Mouse (Mus musculus): Measurements from ENCODE around the gene Armc9. TPM values are rescaled to one million over a fixed set of nuclear protein-coding genes. Genes with fewer than 3 reads are reported as not detected.

Armc9 gene
- polyA plus RNA-seq, 1 experiment from 2014 or later = 32.5 TPM

DNA sequence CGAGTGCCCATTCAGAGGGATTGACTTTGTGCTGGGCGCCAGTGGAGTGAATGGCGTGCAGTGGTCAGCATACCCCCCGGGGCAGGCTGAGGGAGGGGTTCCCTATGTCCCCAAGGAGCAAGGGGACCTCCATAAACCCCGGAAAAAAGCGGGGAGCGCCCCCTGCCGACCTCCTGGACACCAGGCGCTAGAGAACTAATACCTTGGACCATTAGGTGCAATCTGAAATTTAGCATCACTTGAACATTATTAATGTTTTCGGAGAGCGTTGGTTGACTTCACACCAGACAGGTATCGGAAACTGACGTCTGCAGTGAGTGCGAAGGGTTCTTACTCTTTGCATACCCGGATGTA lies 159.2 kb downstream of the Armc9 start:
- Histone ChIP-seq H3K4me3 (replicated peaks) (no peak overlapping the region), H3K4me1 (replicated peaks) (peaks cover 12% of the 10 kb centered on the region), H3K9ac (replicated peaks) (no peak overlapping the region), H3K27ac (no peak overlapping the region), H3K36me3 (no peaks in the 10 kb centered on the region), H3K4me2 (no peak overlapping the region; the same call in 1 of the 2 replicates), H3K27me3 (peaks cover 15% of the 10 kb centered on the region; the same call in 1 of the 2 replicates), H3K9me3 (no peaks in the 10 kb centered on the region)
- 33% methylated on average over 15 of the region's 15 CpGs for WGBS
- no peak for ATAC-seq (ENCODE audit: insufficient number of reproducible peaks, insufficient read depth, low FRiP score, low TSS enrichment, low read depth)

- no peak for ATAC-seq (ENCODE audit: insufficient number of reproducible peaks, insufficient read depth, low FRiP score, low TSS enrichment, low read depth)
- Histone ChIP-seq H3K27me3 (no peaks in the 10 kb centered on the region), H3K4me3 (replicated peaks) (no peak overlapping the region), H3K4me1 (replicated peaks) (no peaks in the 10 kb centered on the region), H3K9ac (replicated peaks) (no peak overlapping the region), H3K4me2 (no peak overlapping the region), H3K27ac (no peak overlapping the region), H3K36me3 (no peaks in the 10 kb centered on the region), H3K9me3 (peaks cover 3% of the 10 kb centered on the region; the same call in 1 of the 2 replicates)
- WGBS = 86% methylated on average over 8 of the region's 8 CpGs
Observed at GRCm38 (mm10) chr1:86320822-86321413, 166.3 kb downstream of the Armc9 start.

Other genes with a start within 250 kb of the Armc9 start
- gene 4933407L21Rik, start 226.3 kb upstream of the Armc9 start, polyA plus RNA-seq (2016; fragmentation: Nextera tagmentation; extraction: Ambion mirVana) = 0.17 TPM in 1 of 2 replicates, not detected in the other
- gene Gpr55, start 193.8 kb upstream of the Armc9 start, polyA plus RNA-seq (2016; fragmentation: Nextera tagmentation; extraction: Ambion mirVana) = not detected in 2 replicates
- not detected in 2 replicates for gene Spata3, start 138.0 kb upstream of the Armc9 start, polyA plus RNA-seq (2016; fragmentation: Nextera tagmentation; extraction: Ambion mirVana)
- 0.12 and 0.35 TPM in 2 replicates for gene 2810459M11Rik, start 108.9 kb upstream of the Armc9 start, polyA plus RNA-seq (2016; fragmentation: Nextera tagmentation; extraction: Ambion mirVana)
- gene Psmd1, start 90.4 kb upstream of the Armc9 start, polyA plus RNA-seq (2016; fragmentation: Nextera tagmentation; extraction: Ambion mirVana) = 193 and 202 TPM in 2 replicates
- 0.46 and 0.93 TPM in 2 replicates for gene Htr2b, start 42.8 kb upstream of the Armc9 start, polyA plus RNA-seq (2016; fragmentation: Nextera tagmentation; extraction: Ambion mirVana)
- 0.55 and 0.96 TPM in 2 replicates for gene Gm21972, start 21.1 kb upstream of the Armc9 start, polyA plus RNA-seq (2016; fragmentation: Nextera tagmentation; extraction: Ambion mirVana)
- gene B3gnt7, start 148.1 kb downstream of the Armc9 start, polyA plus RNA-seq (2016; fragmentation: Nextera tagmentation; extraction: Ambion mirVana) = 5.9 and 7.1 TPM in 2 replicates
- gene Ncl, start 204.6 kb downstream of the Armc9 start, polyA plus RNA-seq (2016; fragmentation: Nextera tagmentation; extraction: Ambion mirVana) = 467 and 515 TPM in 2 replicates